Mouse (Mus musculus) lung, embryonic 16.5 days (tissue): ENCODE measurements at regions not wholly inside any gene's neighbourhood (a gene's known extent, or its start where the extent isn't known, plus 50 kb on each side); places are given as distances from the start of the nearest gene placed in this dataset.
A peak's percentile ranks its signal among the peaks of the same experiment; 100 is the strongest.

Source experiments
- ATAC-seq: fragments of 200-750 bp; cut with Nextera tagmentation; 2 replicates; pipeline ENCODE4 v1.8.0; 2017; ENCODE audit warnings: low read depth, mild to moderate bottlenecking, moderate library complexity
- H3K27ac ChIP-seq: fragments of 300-500 bp; sonication (generic); 2 replicates; pipeline ENCODE4 v1.5.1; 2014; ENCODE audit warnings: mild to moderate bottlenecking, control low read depth, low read length
- H3K27me3 ChIP-seq: fragments of 300-500 bp; sonication (generic); 2 replicates; pipeline ENCODE4 v1.6.1; 2014; ENCODE audit warnings: low read depth, low read length, mixed read lengths; ENCODE audit not compliant: control insufficient read depth, insufficient read depth
- H3K36me3 ChIP-seq: fragments of 300-500 bp; sonication (generic); 2 replicates; pipeline ENCODE4 v1.6.1; 2014; ENCODE audit warnings: low read length; ENCODE audit not compliant: control insufficient read depth, insufficient read depth
- H3K4me1 ChIP-seq: fragments of 300-500 bp; sonication (generic); replicated peaks from 2 replicates; pipeline ENCODE4 v1.6.1; 2014; ENCODE audit warnings: low read length, mixed read lengths; ENCODE audit not compliant: control insufficient read depth, insufficient read depth
- H3K4me2 ChIP-seq: fragments of 300-500 bp; sonication (generic); 2 replicates; pipeline ENCODE4 v1.6.1; 2014; ENCODE audit warnings: low read depth, low read length, control low read depth
- H3K4me3 ChIP-seq: fragments of 300-500 bp; sonication (generic); 2 replicates; pipeline ENCODE4 v1.5.1; 2014; ENCODE audit warnings: mild to moderate bottlenecking, low read length, control low read depth
- H3K9ac ChIP-seq: fragments of 300-500 bp; sonication (generic); 2 replicates; pipeline ENCODE4 v1.6.1; 2014; ENCODE audit warnings: low read length, control low read depth
- H3K9me3 ChIP-seq: fragments of 300-500 bp; sonication (generic); 2 replicates; pipeline ENCODE4 v1.6.1; 2016; ENCODE audit warnings: low read length; ENCODE audit not compliant: control insufficient read depth
- WGBS: fragments of 180-500 bp; shearing (Covaris S2); extraction: QIAGEN DNeasy Blood & Tissue Kit; methylation state at CpG from one replicate; pipeline ENCODE4 v1.1.7; 2014; 5-methylcytosine and 5-hydroxymethylcytosine counted together

DNA sequence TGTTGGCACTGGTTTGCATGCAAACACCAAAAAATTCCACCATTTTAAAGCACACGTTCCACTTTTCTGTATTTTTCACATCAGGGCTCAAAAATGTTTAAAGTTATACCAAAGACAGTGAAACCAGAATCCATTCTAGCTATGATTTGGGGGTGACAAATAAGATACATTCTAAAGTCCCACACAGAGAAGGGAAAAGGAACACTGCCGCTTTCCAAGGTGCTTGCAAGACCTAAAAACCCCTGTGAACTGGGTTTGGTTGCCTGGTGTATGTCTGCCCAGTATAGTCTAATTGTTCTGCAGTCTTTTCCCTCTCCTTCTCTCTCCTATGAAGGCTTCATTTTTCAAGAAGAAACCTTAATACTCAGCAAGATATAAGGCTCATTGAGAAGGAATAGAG, 219.6 kb downstream of the Mef2c start:
- no peak overlapping the region for H3K9ac ChIP-seq
- H3K4me1 ChIP-seq = peaks cover 4% of the 10 kb centered on the region; the same call in 1 of the 2 replicates
- no peaks in the 10 kb centered on the region for H3K9me3 ChIP-seq
- H3K27me3 ChIP-seq = peaks cover 91% of the 10 kb centered on the region
- no peak overlapping the region for H3K27ac ChIP-seq
- no peaks in the 10 kb centered on the region for H3K36me3 ChIP-seq
- WGBS = 16% methylated on average over 2 of the region's 2 CpGs
- ATAC-seq = no peak
- H3K4me2 ChIP-seq = no peak overlapping the region
- no peak overlapping the region for H3K4me3 ChIP-seq

GRCm38 (mm10) chr13:83724196-83724595, 220.4 kb downstream of the Mef2c start:
- no peak for ATAC-seq
- no peak overlapping the region for H3K4me2 ChIP-seq
- H3K4me1 ChIP-seq = peaks cover 4% of the 10 kb centered on the region; the same call in 1 of the 2 replicates
- H3K27ac ChIP-seq = no peak overlapping the region
- H3K36me3 ChIP-seq = no peaks in the 10 kb centered on the region
- no peak overlapping the region for H3K9ac ChIP-seq
- H3K4me3 ChIP-seq = no peak overlapping the region
- H3K9me3 ChIP-seq = no peaks in the 10 kb centered on the region
- WGBS = 18% methylated on average over 3 of the region's 3 CpGs
- H3K27me3 ChIP-seq = peaks cover 88% of the 10 kb centered on the region

- Histone ChIP-seq H3K9ac (no peak overlapping the region), H3K27ac (no peak overlapping the region), H3K27me3 (peaks cover 86% of the 10 kb centered on the region), H3K4me3 (no peak overlapping the region), H3K4me1 (peaks cover 4% of the 10 kb centered on the region; the same call in 1 of the 2 replicates), H3K36me3 (no peaks in the 10 kb centered on the region), H3K9me3 (no peaks in the 10 kb centered on the region), H3K4me2 (no peak overlapping the region)
- whole genome bisulfite sequencing = under 1% methylated on average over 11 of the region's 11 CpGs
- ATAC-seq = peak; percentile 49; the same call in 1 of the 2 replicates
Measured at GRCm38 (mm10) chr13:83724995-83725394, 221.2 kb downstream of the Mef2c start.

- H3K9ac ChIP-seq = no peak overlapping the region
- no peaks in the 10 kb centered on the region for H3K36me3 ChIP-seq
- no peaks in the 10 kb centered on the region for H3K9me3 ChIP-seq
- H3K4me3 ChIP-seq = no peak overlapping the region
- peaks cover 3% of the 10 kb centered on the region; the same call in 1 of the 2 replicates for H3K4me1 ChIP-seq
- WGBS = 3% methylated on average over 13 of the region's 13 CpGs
- no peak overlapping the region for H3K27ac ChIP-seq
- no peak for ATAC-seq
- H3K4me2 ChIP-seq = no peak overlapping the region
- peaks cover 89% of the 10 kb centered on the region for H3K27me3 ChIP-seq
Measured at GRCm38 (mm10) chr13:83725831-83726230, 222.0 kb downstream of the Mef2c start.

- no peak overlapping the region for H3K4me3 ChIP-seq
- H3K9me3 ChIP-seq = no peaks in the 10 kb centered on the region
- no peak for ATAC-seq
- no peaks in the 10 kb centered on the region; the same call in 1 of the 2 replicates for H3K4me1 ChIP-seq
- H3K36me3 ChIP-seq = no peaks in the 10 kb centered on the region
- peaks cover 89% of the 10 kb centered on the region for H3K27me3 ChIP-seq
- 6% methylated on average over 13 of the region's 13 CpGs for WGBS
- no peak overlapping the region for H3K9ac ChIP-seq
- no peak overlapping the region for H3K27ac ChIP-seq
- H3K4me2 ChIP-seq = no peak overlapping the region
Measured at GRCm38 (mm10) chr13:83726346-83726975, 222.6 kb downstream of the Mef2c start.

GRCm38 (mm10) chr13:83727051-83727765, 223.4 kb downstream of the Mef2c start:
- H3K9me3 ChIP-seq = no peaks in the 10 kb centered on the region
- H3K27ac ChIP-seq = no peak overlapping the region
- under 1% methylated on average over 37 of the region's 38 CpGs for WGBS
- no peak overlapping the region for H3K4me2 ChIP-seq
- H3K4me3 ChIP-seq = no peak overlapping the region
- no peaks in the 10 kb centered on the region; the same call in 1 of the 2 replicates for H3K4me1 ChIP-seq
- H3K27me3 ChIP-seq = peaks cover 88% of the 10 kb centered on the region
- ATAC-seq = no peak
- no peaks in the 10 kb centered on the region for H3K36me3 ChIP-seq
- no peak overlapping the region for H3K9ac ChIP-seq

GRCm38 (mm10) chr13:83727766-83728395, 224.0 kb downstream of the Mef2c start:
- Histone ChIP-seq H3K4me2 (no peak overlapping the region), H3K4me3 (no peak overlapping the region)
- WGBS = 10% methylated on average over 9 of the region's 9 CpGs

DNA sequence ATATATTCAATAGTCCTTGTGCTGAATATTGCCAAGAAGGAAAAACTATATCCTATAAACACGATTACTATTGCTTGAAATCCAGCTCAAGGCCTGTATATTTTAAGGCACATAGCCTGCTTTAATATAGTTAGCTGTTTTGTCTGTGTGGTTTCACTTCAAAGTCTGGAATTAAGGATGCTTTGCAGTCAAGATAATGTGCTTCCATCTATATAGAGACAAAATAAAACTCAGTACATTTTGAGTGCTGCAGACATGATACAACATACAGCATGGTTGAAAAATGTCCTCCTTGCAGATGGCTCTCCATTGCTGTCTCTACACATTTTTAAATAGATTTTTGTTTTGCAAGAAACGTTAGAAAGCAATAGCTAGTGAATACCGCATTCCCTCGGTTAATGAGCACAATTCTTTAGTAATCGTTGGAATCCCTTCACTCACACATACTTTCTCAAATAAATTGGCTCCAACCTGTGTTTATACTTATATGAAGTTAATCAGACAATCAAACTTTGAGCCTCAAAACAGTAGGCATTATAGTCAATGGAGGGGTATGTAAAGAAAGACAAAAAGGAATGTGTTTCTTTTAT, 224.7 kb downstream of the Mef2c start:
- no peak for ATAC-seq
- peaks cover 87% of the 10 kb centered on the region for H3K27me3 ChIP-seq
- WGBS = 11% methylated on average over 5 of the region's 5 CpGs
- H3K9ac ChIP-seq = no peak overlapping the region
- H3K4me2 ChIP-seq = no peak overlapping the region
- H3K9me3 ChIP-seq = no peaks in the 10 kb centered on the region
- no peaks in the 10 kb centered on the region; the same call in 1 of the 2 replicates for H3K4me1 ChIP-seq
- no peaks in the 10 kb centered on the region for H3K36me3 ChIP-seq
- H3K27ac ChIP-seq = no peak overlapping the region
- no peak overlapping the region for H3K4me3 ChIP-seq

More at GRCm38 (mm10) chr13:83727766-83728395, 224.0 kb downstream of the Mef2c start:
- no peak overlapping the region for H3K27ac ChIP-seq
- ATAC-seq = no peak
- H3K4me1 ChIP-seq = no peaks in the 10 kb centered on the region; the same call in 1 of the 2 replicates
- H3K9ac ChIP-seq = no peak overlapping the region
- no peaks in the 10 kb centered on the region for H3K9me3 ChIP-seq
- H3K27me3 ChIP-seq = peaks cover 88% of the 10 kb centered on the region
- no peaks in the 10 kb centered on the region for H3K36me3 ChIP-seq
